Mouse (Mus musculus) A20 (cell line): ENCODE data around the gene Siah1a.
A peak's percentile ranks its signal among the peaks of the same experiment; 100 is the strongest.

Experiments
- DNase-seq: peaks from one replicate; pipeline ENCODE4 v3.0.0-alpha.2; 2011; ENCODE audit warnings: low read depth, low spot score

Siah1a gene

GRCm38 (mm10) chr8:86705317-86705716 is 40.4 kb downstream of the Siah1a start:
- no peak for DNase-seq

GRCm38 (mm10) chr8:86702453-86702852 is 43.3 kb downstream of the Siah1a start:
- DNase-seq, result no peak

GRCm38 (mm10) chr8:86699471-86699870 is 46.3 kb downstream of the Siah1a start:
- DNase-seq, result peak; percentile 52

GRCm38 (mm10) chr8:86698811-86699421 is 46.8 kb downstream of the Siah1a start:
- DNase-seq, result no peak

- no peak for DNase-seq
Measured at GRCm38 (mm10) chr8:86695703-86696102, 50.0 kb downstream of the Siah1a start.

GRCm38 (mm10) chr8:86694011-86694410 is 51.7 kb downstream of the Siah1a start:
- no peak for DNase-seq

GRCm38 (mm10) chr8:86692107-86692506 is 53.6 kb downstream of the Siah1a start:
- DNase-seq, result no peak

- no peak for DNase-seq
Measured at GRCm38 (mm10) chr8:86686629-86687028, 59.1 kb downstream of the Siah1a start.
